Mouse (Mus musculus): ENCODE results near the gene A630001G21Rik. TPM values are rescaled to one million over a fixed set of nuclear protein-coding genes. Genes with fewer than 3 reads are reported as not detected.

Gene A630001G21Rik
- polyA plus RNA-seq, 1 experiment = 28.4 TPM

GRCm38 (mm10) chr1:85810787-85811186 lies 32.3 kb upstream of the A630001G21Rik start:
- Histone ChIP-seq H3K27me3 (ENCODE audit: control insufficient read depth, insufficient read depth, low read length) (no peaks in the 10 kb centered on the region), H3K27ac (ENCODE audit: insufficient read depth, low read length) (no peak overlapping the region), H3K36me3 (ENCODE audit: control insufficient read depth, insufficient read depth, low read length) (no peaks in the 10 kb centered on the region), H3K4me3 (ENCODE audit: extremely low read depth, insufficient read depth, insufficient read length) (no peak overlapping the region), H3K4me1 (ENCODE audit: control insufficient read depth, insufficient read depth, insufficient read length) (peaks cover 11% of the 10 kb centered on the region; the same call in 1 of the 2 replicates)
- no peak for DNase-seq (ENCODE audit: low read depth in 1 of 2, low spot score in 2 of 2)
- 90% methylated on average over 2 of the region's 2 CpGs for WGBS
- TF ChIP-seq CTCF (IDR thresholded peaks at IDR 0.05; ENCODE audit: extremely low read depth, insufficient read depth, insufficient read length, insufficient replicate concordance) = no peak
- TF ChIP-seq POLR2A (IDR thresholded peaks at IDR 0.05; ENCODE audit: low read depth, low read length) = no peak

GRCm38 (mm10) chr1:85810343-85810742 lies 31.9 kb upstream of the A630001G21Rik start:
- TF ChIP-seq CTCF (IDR thresholded peaks at IDR 0.05; ENCODE audit: extremely low read depth, insufficient read depth, insufficient read length, insufficient replicate concordance) (no peak), POLR2A (IDR thresholded peaks at IDR 0.05; ENCODE audit: low read depth, low read length) (no peak)
- DNase-seq (ENCODE audit: low read depth in 1 of 2, low spot score in 2 of 2) = no peak
- WGBS = 85% methylated on average over 2 of the region's 2 CpGs
- H3K36me3 ChIP-seq (ENCODE audit: control insufficient read depth, insufficient read depth, low read length) = no peaks in the 10 kb centered on the region
- H3K4me3 ChIP-seq (ENCODE audit: extremely low read depth, insufficient read depth, insufficient read length) = no peak overlapping the region
- no peaks in the 10 kb centered on the region for H3K27me3 ChIP-seq (ENCODE audit: control insufficient read depth, insufficient read depth, low read length)
- H3K4me1 ChIP-seq (ENCODE audit: control insufficient read depth, insufficient read depth, insufficient read length) = peaks cover 11% of the 10 kb centered on the region
- H3K27ac ChIP-seq (ENCODE audit: insufficient read depth, low read length) = no peak overlapping the region

GRCm38 (mm10) chr1:85809256-85809655 lies 30.8 kb upstream of the A630001G21Rik start:
- peaks cover 11% of the 10 kb centered on the region for H3K4me1 ChIP-seq (ENCODE audit: control insufficient read depth, insufficient read depth, insufficient read length)
- 13% methylated on average over 4 of the region's 4 CpGs for WGBS

GRCm38 (mm10) chr1:85804551-85804950 lies 26.1 kb upstream of the A630001G21Rik start:
- DNase-seq (ENCODE audit: low read depth in 1 of 2, low spot score in 2 of 2) = no peak
- Histone ChIP-seq H3K27me3 (ENCODE audit: control insufficient read depth, insufficient read depth, low read length) (no peaks in the 10 kb centered on the region), H3K27ac (ENCODE audit: insufficient read depth, low read length) (no peak overlapping the region), H3K4me3 (ENCODE audit: extremely low read depth, insufficient read depth, insufficient read length) (no peak overlapping the region), H3K36me3 (ENCODE audit: control insufficient read depth, insufficient read depth, low read length) (peaks cover 2% of the 10 kb centered on the region; the same call in 1 of the 2 replicates), H3K4me1 (ENCODE audit: control insufficient read depth, insufficient read depth, insufficient read length) (peaks cover 13% of the 10 kb centered on the region)
- WGBS = 93% methylated on average over 8 of the region's 8 CpGs
- TF ChIP-seq CTCF (IDR thresholded peaks at IDR 0.05; ENCODE audit: extremely low read depth, insufficient read depth, insufficient read length, insufficient replicate concordance) = no peak

More at GRCm38 (mm10) chr1:85809256-85809655, 30.8 kb upstream of the A630001G21Rik start:
- no peak for TF ChIP-seq POLR2A (IDR thresholded peaks at IDR 0.05; ENCODE audit: low read depth, low read length)
- TF ChIP-seq CTCF (IDR thresholded peaks at IDR 0.05; ENCODE audit: extremely low read depth, insufficient read depth, insufficient read length, insufficient replicate concordance) = no peak
- Histone ChIP-seq H3K27me3 (ENCODE audit: control insufficient read depth, insufficient read depth, low read length) (no peaks in the 10 kb centered on the region), H3K4me3 (ENCODE audit: extremely low read depth, insufficient read depth, insufficient read length) (no peak overlapping the region), H3K27ac (ENCODE audit: insufficient read depth, low read length) (no peak overlapping the region; the same call in 1 of the 2 replicates), H3K36me3 (ENCODE audit: control insufficient read depth, insufficient read depth, low read length) (peaks cover 2% of the 10 kb centered on the region; the same call in 1 of the 2 replicates)
- no peak for DNase-seq (ENCODE audit: low read depth in 1 of 2, low spot score in 2 of 2)

GRCm38 (mm10) chr1:85802517-85802916 lies 24.1 kb upstream of the A630001G21Rik start:
- Histone ChIP-seq H3K36me3 (ENCODE audit: control insufficient read depth, insufficient read depth, low read length) (peaks cover 2% of the 10 kb centered on the region; the same call in 1 of the 2 replicates), H3K4me1 (ENCODE audit: control insufficient read depth, insufficient read depth, insufficient read length) (peaks cover 9% of the 10 kb centered on the region), H3K27ac (ENCODE audit: insufficient read depth, low read length) (no peak overlapping the region), H3K4me3 (ENCODE audit: extremely low read depth, insufficient read depth, insufficient read length) (no peak overlapping the region), H3K27me3 (ENCODE audit: control insufficient read depth, insufficient read depth, low read length) (no peaks in the 10 kb centered on the region)
- 94% methylated on average over 1 of the region's 1 CpGs for WGBS
- DNase-seq (ENCODE audit: low read depth in 1 of 2, low spot score in 2 of 2) = no peak
- no peak for TF ChIP-seq POLR2A (IDR thresholded peaks at IDR 0.05; ENCODE audit: low read depth, low read length)
- TF ChIP-seq CTCF (IDR thresholded peaks at IDR 0.05; ENCODE audit: extremely low read depth, insufficient read depth, insufficient read length, insufficient replicate concordance) = no peak

DNA sequence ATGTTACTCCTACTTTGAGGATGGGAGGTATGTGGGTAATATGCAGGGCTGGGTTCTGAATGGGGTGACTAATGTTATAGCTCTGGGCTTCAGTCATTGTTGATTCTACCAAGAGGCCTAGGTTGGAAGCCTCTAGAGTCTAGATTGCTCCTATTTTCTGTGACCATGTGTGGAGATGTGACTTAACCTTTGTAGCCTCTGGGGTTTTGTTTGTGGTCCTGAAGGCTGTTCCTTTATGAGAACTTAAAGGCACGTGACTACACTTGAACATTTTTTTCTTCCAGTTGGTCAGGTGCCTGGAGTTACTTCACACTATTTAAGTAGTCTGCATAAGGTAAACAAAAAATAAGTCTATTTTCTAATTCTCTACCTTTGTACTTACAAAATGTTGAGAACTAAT lies 21.3 kb upstream of the A630001G21Rik start:
- DNase-seq (ENCODE audit: low read depth in 1 of 2, low spot score in 2 of 2) = no peak
- Histone ChIP-seq H3K27ac (ENCODE audit: insufficient read depth, low read length) (no peak overlapping the region), H3K4me1 (ENCODE audit: control insufficient read depth, insufficient read depth, insufficient read length) (peaks cover 6% of the 10 kb centered on the region)

DNA sequence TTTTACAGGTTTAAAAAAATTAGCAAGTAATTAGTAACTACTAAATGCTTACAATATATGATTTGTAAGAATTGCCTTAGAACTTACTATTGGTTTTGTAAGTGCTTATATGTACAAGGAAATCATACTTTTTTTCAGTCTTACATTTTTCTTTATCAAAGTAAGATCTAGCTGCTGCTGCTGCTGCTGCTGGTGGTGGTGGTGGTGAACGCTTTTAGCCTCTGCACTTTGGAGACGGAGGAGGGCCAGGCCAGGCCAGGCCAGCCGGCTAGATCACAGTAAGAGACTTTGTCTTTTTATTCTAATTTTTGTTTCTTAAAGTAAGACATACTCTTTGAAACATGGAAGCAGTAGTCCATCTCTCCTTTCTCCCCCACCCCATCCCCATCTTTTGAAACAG lies 16.8 kb upstream of the A630001G21Rik start:
- Histone ChIP-seq H3K4me3 (ENCODE audit: extremely low read depth, insufficient read depth, insufficient read length) (no peak overlapping the region; the same call in 1 of the 2 replicates), H3K27me3 (ENCODE audit: control insufficient read depth, insufficient read depth, low read length) (no peaks in the 10 kb centered on the region), H3K27ac (ENCODE audit: insufficient read depth, low read length) (no peak overlapping the region), H3K4me1 (ENCODE audit: control insufficient read depth, insufficient read depth, insufficient read length) (peaks cover 5% of the 10 kb centered on the region), H3K36me3 (ENCODE audit: control insufficient read depth, insufficient read depth, low read length) (no peaks in the 10 kb centered on the region)
- 70% methylated on average over 3 of the region's 3 CpGs for WGBS
- DNase-seq (ENCODE audit: low read depth in 1 of 2, low spot score in 2 of 2) = no peak
- no peak for TF ChIP-seq CTCF (IDR thresholded peaks at IDR 0.05; ENCODE audit: extremely low read depth, insufficient read depth, insufficient read length, insufficient replicate concordance)
- no peak for TF ChIP-seq POLR2A (IDR thresholded peaks at IDR 0.05; ENCODE audit: low read depth, low read length)

More for the DNA sequence above, 21.3 kb upstream of the A630001G21Rik start:
- Histone ChIP-seq H3K4me3 (ENCODE audit: extremely low read depth, insufficient read depth, insufficient read length) (no peak overlapping the region; the same call in 1 of the 2 replicates), H3K27me3 (ENCODE audit: control insufficient read depth, insufficient read depth, low read length) (no peaks in the 10 kb centered on the region), H3K36me3 (ENCODE audit: control insufficient read depth, insufficient read depth, low read length) (peaks cover 2% of the 10 kb centered on the region; the same call in 1 of the 2 replicates)
- 37% methylated on average over 1 of the region's 1 CpGs for WGBS
- TF ChIP-seq CTCF (IDR thresholded peaks at IDR 0.05; ENCODE audit: extremely low read depth, insufficient read depth, insufficient read length, insufficient replicate concordance) = no peak
- no peak for TF ChIP-seq POLR2A (IDR thresholded peaks at IDR 0.05; ENCODE audit: low read depth, low read length)

All from spleen, adult 2 months (tissue).